Mouse (Mus musculus): ENCODE results near the gene Terf2.

- TF ChIP-seq POLR2A (IDR thresholded peaks at IDR 0.05; ENCODE audit: low read depth, low read length) (no peak), CTCF (conservative IDR thresholded peaks at IDR 0.05; ENCODE audit: insufficient read depth, insufficient read length, low read depth, low read length) (no peak)
These were observed 12.8 kb upstream of the Terf2 start for GRCm38 (mm10) chr8:107108978-107109720.
